Mouse (Mus musculus) lung, embryonic 14.5 days (tissue): Measurements from ENCODE around the gene Tfcp2l1. TPM values are rescaled to one million over a fixed set of nuclear protein-coding genes. Genes with fewer than 3 reads are reported as not detected.

ENCODE experiments used
- ATAC-seq: fragments of 200-750 bp; cut with Nextera tagmentation; 2 replicates; pipeline ENCODE4 v1.8.0; 2017; ENCODE audit warnings: mild to moderate bottlenecking, moderate TSS enrichment, moderate library complexity; ENCODE audit not compliant: insufficient read depth
- DNase-seq: peaks from one replicate; pipeline ENCODE4 v3.0.0-alpha.2; 2015
- H3K27ac ChIP-seq: fragments of 300-500 bp; sonication (generic); 2 replicates; pipeline ENCODE4 v1.5.1; 2014; ENCODE audit warnings: low read depth, mild to moderate bottlenecking, moderate library complexity
- H3K27me3 ChIP-seq: fragments of 300-500 bp; sonication (generic); 2 replicates; pipeline ENCODE4 v1.6.1; 2014; ENCODE audit warnings: low read length, control low read depth; ENCODE audit not compliant: insufficient read depth
- H3K36me3 ChIP-seq: fragments of 300-500 bp; sonication (generic); 2 replicates; pipeline ENCODE4 v1.6.1; 2014; ENCODE audit warnings: control low read depth; ENCODE audit not compliant: insufficient read depth
- H3K4me1 ChIP-seq: fragments of 300-500 bp; sonication (generic); 2 replicates; pipeline ENCODE4 v1.6.1; 2014; ENCODE audit warnings: antibody characterized with exemption, control low read depth; ENCODE audit not compliant: insufficient read depth
- H3K4me2 ChIP-seq: fragments of 300-500 bp; sonication (generic); 2 replicates; pipeline ENCODE4 v1.6.1; 2014; ENCODE audit warnings: mild to moderate bottlenecking
- H3K4me3 ChIP-seq: fragments of 300-500 bp; sonication (generic); 2 replicates; pipeline ENCODE4 v1.5.1; 2014; ENCODE audit warnings: low read depth, low read length
- H3K9ac ChIP-seq: fragments of 300-500 bp; sonication (generic); 2 replicates; pipeline ENCODE4 v1.6.1; 2014
- H3K9me3 ChIP-seq: fragments of 300-500 bp; sonication (generic); 2 replicates; pipeline ENCODE4 v1.6.1; 2016; ENCODE audit warnings: low read depth, low read length, control low read depth
- CTCF ChIP-seq: IDR thresholded peaks from 2 replicates; pipeline ENCODE4 v1.5.1; 2016; ENCODE audit warnings: antibody characterized with exemption, low read depth
- whole genome bisulfite sequencing: fragments of 180-500 bp; shearing (Covaris S2); extraction: QIAGEN DNeasy Blood & Tissue Kit; methylation state at CpG from one replicate; pipeline ENCODE4 v1.1.7; 2014; 5-methylcytosine and 5-hydroxymethylcytosine counted together
- polyA plus RNA-seq: library from polyadenylated mRNA; unstranded; fragments of >200 nt; fragmentation: Nextera tagmentation; extraction: Ambion mirVana; gene quantifications from 2 replicates; pipeline ENCODE4 v1.2.1, GENCODE M21; 2014

Gene Tfcp2l1
- polyA plus RNA-seq, 1 experiment from 2014 or later, result 1.4 TPM

DNA sequence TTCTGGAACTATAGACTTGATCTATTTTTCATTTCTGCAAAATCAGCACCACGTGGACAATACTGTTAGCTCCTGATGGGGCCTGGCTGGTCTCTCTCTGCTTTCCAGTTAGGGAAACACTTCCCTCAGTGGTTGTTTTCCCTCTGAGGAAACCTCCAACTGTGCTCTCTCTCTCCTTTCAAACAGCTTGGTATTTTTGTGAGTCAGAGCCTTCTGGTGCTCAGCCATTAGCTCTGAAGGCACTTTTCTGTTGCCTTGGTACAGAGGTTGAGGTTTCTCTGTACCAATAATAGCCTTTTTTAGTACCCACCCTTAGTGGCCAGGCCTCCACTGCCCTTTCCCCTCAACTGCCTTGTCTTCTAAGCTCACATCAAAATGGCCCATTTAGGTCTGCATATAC is 88.5 kb downstream of the Tfcp2l1 start:
- Histone ChIP-seq H3K4me2 (no peak overlapping the region), H3K27me3 (no peaks in the 10 kb centered on the region), H3K27ac (no peak overlapping the region), H3K4me1 (no peaks in the 10 kb centered on the region), H3K4me3 (no peak overlapping the region), H3K36me3 (no peaks in the 10 kb centered on the region), H3K9me3 (no peaks in the 10 kb centered on the region), H3K9ac (no peak overlapping the region)
- no peak for TF ChIP-seq CTCF
- WGBS, result 39% methylated on average over 1 of the region's 1 CpGs
- ATAC-seq (no peak), DNase-seq (no peak)

DNA sequence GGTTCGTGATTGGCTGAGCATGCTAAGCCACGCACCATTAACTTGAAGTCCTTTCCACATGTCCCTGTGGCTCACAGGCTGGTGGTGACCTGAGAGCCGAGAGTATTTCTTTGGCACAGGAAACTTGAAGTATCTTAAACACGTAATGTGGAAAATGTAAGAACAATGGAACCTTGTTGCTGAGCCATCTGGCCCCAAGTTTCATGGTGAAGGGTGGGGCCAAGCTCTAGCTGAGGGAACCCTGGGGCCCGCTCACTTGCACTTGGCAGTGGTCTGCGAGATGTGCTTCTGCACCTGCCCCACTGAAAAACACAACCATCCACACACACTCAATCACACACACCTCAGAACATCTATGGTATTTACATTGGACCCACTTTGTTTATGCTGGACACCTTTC is 90.3 kb downstream of the Tfcp2l1 start:
- Histone ChIP-seq H3K27ac (no peak overlapping the region), H3K9ac (no peak overlapping the region), H3K4me1 (no peaks in the 10 kb centered on the region), H3K4me3 (no peak overlapping the region), H3K36me3 (no peaks in the 10 kb centered on the region), H3K9me3 (no peaks in the 10 kb centered on the region), H3K27me3 (no peaks in the 10 kb centered on the region), H3K4me2 (no peak overlapping the region)
- DNase-seq (peak; percentile 2), ATAC-seq (peak; percentile 17; the same call in 1 of the 2 replicates)
- 56% methylated on average over 6 of the region's 6 CpGs for WGBS
- TF ChIP-seq CTCF, result no peak

DNA sequence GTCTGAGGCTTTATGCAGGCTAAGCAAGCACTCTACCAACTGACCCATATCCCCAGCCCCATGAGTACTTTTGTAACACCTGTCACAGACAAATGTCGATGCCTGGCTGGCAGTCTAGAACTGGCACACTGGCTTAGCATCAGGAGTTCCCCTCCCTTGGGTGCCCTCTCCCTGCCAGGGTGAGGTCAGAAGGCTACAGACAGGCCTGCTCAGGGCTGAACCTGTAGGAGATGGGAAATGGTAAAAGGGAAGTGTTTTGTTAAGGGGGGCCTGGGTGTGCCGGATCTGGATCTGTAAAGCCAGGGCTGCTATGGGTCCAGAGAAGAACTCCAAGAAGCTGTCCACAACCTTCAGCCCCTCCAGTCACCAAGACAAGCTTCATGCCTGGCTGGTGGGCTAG is 92.0 kb downstream of the Tfcp2l1 start:
- ATAC-seq (no peak), DNase-seq (no peak)
- Histone ChIP-seq H3K9me3 (no peaks in the 10 kb centered on the region), H3K9ac (no peak overlapping the region), H3K36me3 (no peaks in the 10 kb centered on the region), H3K27me3 (no peaks in the 10 kb centered on the region), H3K27ac (no peak overlapping the region), H3K4me3 (no peak overlapping the region), H3K4me2 (no peak overlapping the region), H3K4me1 (no peaks in the 10 kb centered on the region)
- WGBS, result 70% methylated on average over 2 of the region's 2 CpGs
- TF ChIP-seq CTCF, result no peak

DNA sequence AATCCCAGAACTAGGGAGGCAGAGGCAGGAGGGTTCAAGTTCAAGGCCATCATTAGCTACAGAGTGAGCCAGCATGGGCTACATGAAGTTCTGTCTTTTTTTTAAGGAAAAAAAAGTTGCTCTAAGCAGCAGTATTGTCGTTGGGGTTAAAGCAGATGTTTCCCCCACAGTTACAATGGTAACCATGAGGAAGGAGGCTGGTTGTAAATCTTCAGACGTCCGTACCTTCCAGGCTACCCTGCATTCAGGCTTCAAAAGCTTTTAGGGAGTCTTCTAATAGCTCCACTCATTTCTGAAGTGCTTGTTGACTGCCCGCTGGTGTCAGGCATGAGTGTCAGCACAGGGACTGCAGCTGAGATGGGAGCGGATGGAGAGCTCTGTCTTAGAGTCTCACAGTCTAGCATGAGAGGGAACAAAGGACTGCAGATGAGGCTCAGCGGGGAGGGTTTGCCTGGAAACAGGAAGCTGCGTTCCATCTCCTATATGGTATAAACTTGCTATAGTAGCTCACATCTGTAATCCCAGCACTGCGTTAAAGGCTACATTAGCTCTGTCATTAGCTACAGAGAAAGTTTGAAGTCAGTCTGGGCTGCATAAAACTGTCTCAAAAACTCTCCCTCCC is 92.8 kb downstream of the Tfcp2l1 start:
- no peaks in the 10 kb centered on the region for H3K4me1 ChIP-seq
- H3K9ac ChIP-seq, result no peak overlapping the region
- H3K36me3 ChIP-seq, result no peaks in the 10 kb centered on the region
- ATAC-seq (no peak), DNase-seq (peak; percentile 8)
- H3K9me3 ChIP-seq, result no peaks in the 10 kb centered on the region
- H3K27me3 ChIP-seq, result no peaks in the 10 kb centered on the region
- H3K4me2 ChIP-seq, result no peak overlapping the region
- H3K4me3 ChIP-seq, result no peak overlapping the region
- WGBS, result 34% methylated on average over 8 of the region's 8 CpGs
- no peak for TF ChIP-seq CTCF
- no peak overlapping the region for H3K27ac ChIP-seq

DNA sequence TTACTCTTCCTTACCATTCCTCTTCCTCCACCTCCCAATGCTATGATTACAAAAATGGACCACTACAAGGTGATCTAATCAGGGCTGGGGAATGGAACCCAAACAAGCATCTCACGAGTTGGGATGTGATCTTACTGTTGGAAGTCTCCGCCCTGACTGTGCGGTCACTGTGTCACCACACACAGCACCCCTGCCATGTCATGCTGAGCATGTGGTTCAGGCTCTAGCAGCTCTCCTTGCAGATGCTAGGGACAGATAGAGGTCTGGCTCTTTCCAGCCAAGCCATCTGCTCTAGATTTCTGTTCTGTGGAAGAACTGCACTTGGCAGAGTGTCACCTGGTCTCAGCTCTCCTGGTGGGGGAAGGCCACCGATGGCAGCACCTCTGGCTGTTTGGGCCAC is 99.3 kb downstream of the Tfcp2l1 start:
- Histone ChIP-seq H3K27me3 (no peaks in the 10 kb centered on the region), H3K4me2 (no peak overlapping the region), H3K27ac (no peak overlapping the region), H3K9ac (no peak overlapping the region), H3K4me3 (no peak overlapping the region), H3K4me1 (no peaks in the 10 kb centered on the region), H3K9me3 (no peaks in the 10 kb centered on the region), H3K36me3 (no peaks in the 10 kb centered on the region)
- ATAC-seq, result no peak
- 69% methylated on average over 4 of the region's 4 CpGs for WGBS
- no peak for TF ChIP-seq CTCF
- no peak for DNase-seq

DNA sequence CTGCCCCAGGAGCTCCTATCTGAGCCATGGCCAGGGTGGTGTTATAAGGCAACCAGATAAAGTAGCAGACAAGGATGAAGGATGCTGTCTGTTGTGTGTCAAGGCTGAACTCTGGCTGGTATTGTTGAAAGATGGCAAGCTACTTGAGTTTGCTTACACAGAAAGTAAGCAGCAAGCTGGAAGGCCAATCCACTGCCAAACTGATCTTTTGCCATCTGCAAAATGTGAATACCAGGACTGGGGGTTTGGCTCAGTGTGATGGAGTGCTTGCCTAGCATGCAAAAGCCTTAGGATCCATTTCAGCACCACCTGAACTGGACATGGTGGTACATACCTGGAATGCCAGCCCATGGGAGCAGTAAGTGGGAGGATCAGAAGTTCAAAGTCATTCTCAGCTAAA is 101.1 kb downstream of the Tfcp2l1 start:
- Histone ChIP-seq H3K4me3 (no peak overlapping the region), H3K27me3 (no peaks in the 10 kb centered on the region), H3K4me2 (no peak overlapping the region), H3K27ac (no peak overlapping the region), H3K9me3 (no peaks in the 10 kb centered on the region), H3K36me3 (no peaks in the 10 kb centered on the region), H3K9ac (no peak overlapping the region; the same call in 1 of the 2 replicates), H3K4me1 (no peaks in the 10 kb centered on the region)
- TF ChIP-seq CTCF, result no peak
- ATAC-seq (no peak), DNase-seq (no peak)

Other genes starting within 250 kb of the Tfcp2l1 start
- gene Clasp1, start 238.9 kb upstream of the Tfcp2l1 start, polyA plus RNA-seq, result 51.5 and 60.7 TPM in 2 replicates